Mouse (Mus musculus): ENCODE results near the gene Tpst2. TPM values are rescaled to one million over a fixed set of nuclear protein-coding genes. Genes with fewer than 3 reads are reported as not detected.

Tpst2 gene
- total and polyA plus RNA-seq, 2 experiments from 2014 or later = 42.9 to 86.1 TPM

GRCm38 (mm10) chr5:112286608-112286983 is 10.1 kb downstream of the Tpst2 start:
- TF ChIP-seq EP300 (IDR thresholded peaks at IDR 0.05; ENCODE audit: low read depth) = no peak
- no peak for TF ChIP-seq CTCF (IDR thresholded peaks at IDR 0.05; ENCODE audit: low read depth)
- Histone ChIP-seq H3K4me3 (ENCODE audit: low read depth, low read length) (no peak overlapping the region), H3K9ac (replicated peaks; ENCODE audit: low read depth, low read length) (no peak overlapping the region), H3K36me3 (replicated peaks; ENCODE audit: control insufficient read depth, insufficient read depth, low read length) (no peaks in the 10 kb centered on the region), H3K27me3 (ENCODE audit: control insufficient read depth, insufficient read depth, low read length) (no peaks in the 10 kb centered on the region), H3K9me3 (replicated peaks; ENCODE audit: control insufficient read depth, low read length) (no peaks in the 10 kb centered on the region), H3K27ac (ENCODE audit: low read depth) (0 out of 2 replicates have a peak overlapping the region, but pooled peaks have one; percentile 33), H3K4me1 (ENCODE audit: control insufficient read depth, insufficient read depth) (peaks cover 45% of the 10 kb centered on the region), H3K4me2 (ENCODE audit: low read depth, low read length) (no peak overlapping the region)
- DNase-seq (ENCODE audit: low spot score) = no peak
- no peak for ATAC-seq (ENCODE audit: insufficient read depth, low read depth)
- WGBS = 68% methylated on average over 2 of the region's 2 CpGs

GRCm38 (mm10) chr5:112286984-112287641 is 10.6 kb downstream of the Tpst2 start:
- Histone ChIP-seq H3K4me3 (ENCODE audit: low read depth, low read length) (no peak overlapping the region), H3K27ac (ENCODE audit: low read depth) (peak overlapping the region; percentile 76), H3K9ac (replicated peaks; ENCODE audit: low read depth, low read length) (no peak overlapping the region), H3K36me3 (replicated peaks; ENCODE audit: control insufficient read depth, insufficient read depth, low read length) (no peaks in the 10 kb centered on the region), H3K27me3 (ENCODE audit: control insufficient read depth, insufficient read depth, low read length) (no peaks in the 10 kb centered on the region), H3K4me2 (ENCODE audit: low read depth, low read length) (no peak overlapping the region), H3K4me1 (ENCODE audit: control insufficient read depth, insufficient read depth) (peaks cover 41% of the 10 kb centered on the region), H3K9me3 (replicated peaks; ENCODE audit: control insufficient read depth, low read length) (no peaks in the 10 kb centered on the region)
- no peak for TF ChIP-seq EP300 (IDR thresholded peaks at IDR 0.05; ENCODE audit: low read depth)
- no peak for TF ChIP-seq CTCF (IDR thresholded peaks at IDR 0.05; ENCODE audit: low read depth)
- 60% methylated on average over 11 of the region's 11 CpGs for WGBS
- ATAC-seq (ENCODE audit: insufficient read depth, low read depth) = no peak
- no peak for DNase-seq (ENCODE audit: low spot score)

GRCm38 (mm10) chr5:112287652-112288051 is 11.2 kb downstream of the Tpst2 start:
- Histone ChIP-seq H3K4me2 (ENCODE audit: low read depth, low read length) (0 out of 2 replicates have a peak overlapping the region, but pooled peaks have one; percentile 49), H3K9ac (replicated peaks; ENCODE audit: low read depth, low read length) (no peak overlapping the region), H3K4me3 (ENCODE audit: low read depth, low read length) (no peak overlapping the region), H3K36me3 (replicated peaks; ENCODE audit: control insufficient read depth, insufficient read depth, low read length) (no peaks in the 10 kb centered on the region), H3K27me3 (ENCODE audit: control insufficient read depth, insufficient read depth, low read length) (no peaks in the 10 kb centered on the region), H3K4me1 (ENCODE audit: control insufficient read depth, insufficient read depth) (peaks cover 36% of the 10 kb centered on the region), H3K9me3 (replicated peaks; ENCODE audit: control insufficient read depth, low read length) (no peaks in the 10 kb centered on the region), H3K27ac (ENCODE audit: low read depth) (peak overlapping the region; percentile 76)
- 67% methylated on average over 2 of the region's 2 CpGs for WGBS
- ATAC-seq (ENCODE audit: insufficient read depth, low read depth) (no peak), DNase-seq (ENCODE audit: low spot score) (no peak)
- TF ChIP-seq CTCF (IDR thresholded peaks at IDR 0.05; ENCODE audit: low read depth) = no peak
- TF ChIP-seq EP300 (IDR thresholded peaks at IDR 0.05; ENCODE audit: low read depth) = no peak

- 68% methylated on average over 9 of the region's 9 CpGs for WGBS
- Histone ChIP-seq H3K36me3 (replicated peaks; ENCODE audit: control insufficient read depth, insufficient read depth, low read length) (no peaks in the 10 kb centered on the region), H3K4me3 (ENCODE audit: low read depth, low read length) (peak overlapping the region; percentile 29), H3K4me2 (ENCODE audit: low read depth, low read length) (peak overlapping the region; percentile 49; the same call in 1 of the 2 replicates), H3K9ac (replicated peaks; ENCODE audit: low read depth, low read length) (peak overlapping the region; percentile 20; the same call in 1 of the 2 replicates), H3K4me1 (ENCODE audit: control insufficient read depth, insufficient read depth) (peaks cover 37% of the 10 kb centered on the region), H3K9me3 (replicated peaks; ENCODE audit: control insufficient read depth, low read length) (no peaks in the 10 kb centered on the region), H3K27ac (ENCODE audit: low read depth) (peak overlapping the region; percentile 76), H3K27me3 (ENCODE audit: control insufficient read depth, insufficient read depth, low read length) (no peaks in the 10 kb centered on the region)
- ATAC-seq (ENCODE audit: insufficient read depth, low read depth) (0 out of 2 replicates have a peak, but pooled peaks have one; percentile 22), DNase-seq (ENCODE audit: low spot score) (no peak)
- no peak for TF ChIP-seq EP300 (IDR thresholded peaks at IDR 0.05; ENCODE audit: low read depth)
- TF ChIP-seq CTCF (IDR thresholded peaks at IDR 0.05; ENCODE audit: low read depth) = no peak
Observed at GRCm38 (mm10) chr5:112288193-112289141, 12.0 kb downstream of the Tpst2 start.

- Histone ChIP-seq H3K4me1 (ENCODE audit: control insufficient read depth, insufficient read depth) (peaks cover 37% of the 10 kb centered on the region), H3K4me3 (ENCODE audit: low read depth, low read length) (peak overlapping the region; percentile 29), H3K9ac (replicated peaks; ENCODE audit: low read depth, low read length) (no peak overlapping the region), H3K27ac (ENCODE audit: low read depth) (peak overlapping the region; percentile 76; the same call in 1 of the 2 replicates), H3K4me2 (ENCODE audit: low read depth, low read length) (peak overlapping the region; percentile 49), H3K9me3 (replicated peaks; ENCODE audit: control insufficient read depth, low read length) (no peaks in the 10 kb centered on the region), H3K27me3 (ENCODE audit: control insufficient read depth, insufficient read depth, low read length) (no peaks in the 10 kb centered on the region), H3K36me3 (replicated peaks; ENCODE audit: control insufficient read depth, insufficient read depth, low read length) (no peaks in the 10 kb centered on the region)
- DNase-seq (ENCODE audit: low spot score) = peak; percentile 25
- TF ChIP-seq EP300 (IDR thresholded peaks at IDR 0.05; ENCODE audit: low read depth) (no peak), CTCF (IDR thresholded peaks at IDR 0.05; ENCODE audit: low read depth) (no peak)
- ATAC-seq (ENCODE audit: insufficient read depth, low read depth) = no peak
- WGBS = 15% methylated on average over 8 of the region's 8 CpGs
Observed at GRCm38 (mm10) chr5:112289236-112289635, 12.7 kb downstream of the Tpst2 start.
